Mouse (Mus musculus) intestine, embryonic 15.5 days (tissue): ENCODE measurements around the gene Gm128. TPM values are rescaled to one million over a fixed set of nuclear protein-coding genes. Genes with fewer than 3 reads are reported as not detected.

Source experiments
- ATAC-seq: fragments of 200-750 bp; cut with Nextera tagmentation; 2 replicates; pipeline ENCODE4 v1.8.0; 2017; ENCODE audit warnings: moderate TSS enrichment, moderate library complexity
- H3K27ac ChIP-seq: fragments of 300-500 bp; sonication (generic); 2 replicates; pipeline ENCODE4 v1.5.1; 2015; ENCODE audit warnings: mild to moderate bottlenecking, inconsistent platforms
- H3K27me3 ChIP-seq: fragments of 300-500 bp; sonication (generic); replicated peaks from 2 replicates; pipeline ENCODE4 v1.6.1; 2015; ENCODE audit warnings: inconsistent platforms
- H3K36me3 ChIP-seq: fragments of 300-500 bp; sonication (generic); 2 replicates; pipeline ENCODE4 v1.6.1; 2015; ENCODE audit warnings: inconsistent platforms
- H3K4me1 ChIP-seq: fragments of 300-500 bp; sonication (generic); replicated peaks from 2 replicates; pipeline ENCODE4 v1.6.1; 2015; ENCODE audit warnings: inconsistent platforms
- H3K4me2 ChIP-seq: fragments of 300-500 bp; sonication (generic); replicated peaks from 2 replicates; pipeline ENCODE4 v1.6.1; 2015; ENCODE audit warnings: mild to moderate bottlenecking, inconsistent platforms
- H3K4me3 ChIP-seq: fragments of 300-500 bp; sonication (generic); replicated peaks from 2 replicates; pipeline ENCODE4 v1.5.1; 2015; ENCODE audit warnings: inconsistent platforms
- H3K9ac ChIP-seq: fragments of 300-500 bp; sonication (generic); 2 replicates; pipeline ENCODE4 v1.6.1; 2015; ENCODE audit warnings: inconsistent platforms
- H3K9me3 ChIP-seq: fragments of 300-500 bp; sonication (generic); 2 replicates; pipeline ENCODE4 v1.6.1; 2016; ENCODE audit warnings: inconsistent platforms
- WGBS: fragments of 180-500 bp; shearing (Covaris S2); methylation state at CpG from one replicate; pipeline ENCODE4 v1.1.7; 2015; 5-methylcytosine and 5-hydroxymethylcytosine counted together
- polyA plus RNA-seq: library from polyadenylated mRNA; unstranded; fragments of >200 nt; fragmentation: Nextera tagmentation; extraction: Ambion mirVana; gene quantifications from 2 replicates; pipeline ENCODE4 v1.2.1, GENCODE M21; 2015

Gene Gm128
- polyA plus RNA-seq, 1 experiment from 2014 or later, result 0.20 TPM

- under 1% methylated on average over 11 of the region's 11 CpGs for WGBS
- Histone ChIP-seq H3K27me3 (no peaks in the 10 kb centered on the region), H3K4me3 (peak overlapping the region; percentile 60), H3K4me1 (peaks cover 16% of the 10 kb centered on the region), H3K27ac (peak overlapping the region; percentile 97), H3K36me3 (no peaks in the 10 kb centered on the region), H3K9me3 (no peaks in the 10 kb centered on the region), H3K4me2 (peak overlapping the region; percentile 79), H3K9ac (peak overlapping the region; percentile 78)
- peak; percentile 14; the same call in 1 of the 2 replicates for ATAC-seq
These were observed 41.0 kb upstream of the Gm128 start for GRCm38 (mm10) chr3:95282381-95282864.

GRCm38 (mm10) chr3:95281216-95282126 is 40.1 kb upstream of the Gm128 start, which contains the start of the genes Mindy1 and Prune1:
Gene Mindy1, plus strand, starts transcription at chr3:95281345.
Gene Prune1, minus strand, starts transcription at chr3:95282076.
- Histone ChIP-seq H3K4me3 (peak within 1 kb of the TSS; percentile 72), H3K9ac (peak within 1 kb of the TSS; percentile 79), H3K36me3 (no peaks in the 10 kb centered on the region), H3K27me3 (no peaks in the 10 kb centered on the region), H3K9me3 (no peaks in the 10 kb centered on the region), H3K4me1 (peaks cover 22% of the 10 kb centered on the region), H3K27ac (peak within 1 kb of the TSS; percentile 97), H3K4me2 (peak within 1 kb of the TSS; percentile 79)
- ATAC-seq, result peak; percentile 91
- under 1% methylated on average over 53 of the region's 53 CpGs for WGBS

- Histone ChIP-seq H3K27me3 (no peaks in the 10 kb centered on the region), H3K36me3 (no peaks in the 10 kb centered on the region), H3K4me1 (peaks cover 22% of the 10 kb centered on the region), H3K9ac (peak overlapping the region; percentile 79), H3K4me2 (peak overlapping the region; percentile 79), H3K9me3 (no peaks in the 10 kb centered on the region), H3K27ac (peak overlapping the region; percentile 88), H3K4me3 (peak overlapping the region; percentile 72)
- WGBS, result 8% methylated on average over 8 of the region's 8 CpGs
- no peak for ATAC-seq
These were observed 39.3 kb upstream of the Gm128 start for GRCm38 (mm10) chr3:95280747-95281146.

- H3K27me3 ChIP-seq, result no peaks in the 10 kb centered on the region
- H3K36me3 ChIP-seq, result no peaks in the 10 kb centered on the region
- WGBS, result 88% methylated on average over 1 of the region's 1 CpGs
- peaks cover 7% of the 10 kb centered on the region; the same call in 1 of the 2 replicates for H3K4me1 ChIP-seq
- no peak overlapping the region for H3K4me3 ChIP-seq
- ATAC-seq, result no peak
- no peak overlapping the region for H3K9ac ChIP-seq
- no peaks in the 10 kb centered on the region for H3K9me3 ChIP-seq
- no peak overlapping the region for H3K27ac ChIP-seq
- H3K4me2 ChIP-seq, result no peak overlapping the region
These were observed 35.8 kb upstream of the Gm128 start for GRCm38 (mm10) chr3:95277149-95277551.

- Histone ChIP-seq H3K27ac (no peak overlapping the region), H3K27me3 (no peaks in the 10 kb centered on the region), H3K4me2 (no peak overlapping the region), H3K36me3 (no peaks in the 10 kb centered on the region), H3K9me3 (no peaks in the 10 kb centered on the region), H3K4me1 (peaks cover 7% of the 10 kb centered on the region; the same call in 1 of the 2 replicates), H3K4me3 (no peak overlapping the region), H3K9ac (no peak overlapping the region)
- ATAC-seq, result no peak
- WGBS, result 65% methylated on average over 5 of the region's 5 CpGs
These were observed 35.1 kb upstream of the Gm128 start for GRCm38 (mm10) chr3:95276428-95276934.

- Histone ChIP-seq H3K9ac (no peak overlapping the region), H3K9me3 (no peaks in the 10 kb centered on the region), H3K4me1 (0 out of 2 replicates have a peak, but pooled peaks cover 7% of the 10 kb centered on the region), H3K36me3 (no peaks in the 10 kb centered on the region), H3K4me3 (no peak overlapping the region), H3K27me3 (no peaks in the 10 kb centered on the region), H3K4me2 (no peak overlapping the region), H3K27ac (no peak overlapping the region)
- no peak for ATAC-seq
- 73% methylated on average over 6 of the region's 6 CpGs for WGBS
These were observed 33.8 kb upstream of the Gm128 start for GRCm38 (mm10) chr3:95275161-95275560.

GRCm38 (mm10) chr3:95274453-95274852 is 33.1 kb upstream of the Gm128 start:
- H3K9ac ChIP-seq, result no peak overlapping the region
- H3K4me2 ChIP-seq, result no peak overlapping the region
- no peak overlapping the region for H3K27ac ChIP-seq
- 93% methylated on average over 4 of the region's 4 CpGs for WGBS
- no peaks in the 10 kb centered on the region for H3K36me3 ChIP-seq
- no peak overlapping the region for H3K4me3 ChIP-seq
- H3K27me3 ChIP-seq, result no peaks in the 10 kb centered on the region
- no peak for ATAC-seq
- no peaks in the 10 kb centered on the region for H3K9me3 ChIP-seq
- 0 out of 2 replicates have a peak, but pooled peaks cover 7% of the 10 kb centered on the region for H3K4me1 ChIP-seq

- WGBS, result 89% methylated on average over 5 of the region's 5 CpGs
- Histone ChIP-seq H3K36me3 (no peaks in the 10 kb centered on the region), H3K9me3 (no peaks in the 10 kb centered on the region), H3K27me3 (no peaks in the 10 kb centered on the region), H3K4me3 (no peak overlapping the region), H3K9ac (no peak overlapping the region), H3K27ac (no peak overlapping the region), H3K4me1 (0 out of 2 replicates have a peak, but pooled peaks cover 7% of the 10 kb centered on the region), H3K4me2 (no peak overlapping the region)
- no peak for ATAC-seq
These were observed 32.1 kb upstream of the Gm128 start for GRCm38 (mm10) chr3:95273471-95273870.

- H3K27ac ChIP-seq, result no peak overlapping the region
- no peak for ATAC-seq
These were observed 29.5 kb upstream of the Gm128 start for GRCm38 (mm10) chr3:95270766-95271364.

GRCm38 (mm10) chr3:95269789-95270188 is 28.4 kb upstream of the Gm128 start:
- H3K9me3 ChIP-seq, result no peaks in the 10 kb centered on the region
- no peak overlapping the region for H3K4me3 ChIP-seq
- no peak for ATAC-seq
- H3K4me1 ChIP-seq, result no peaks in the 10 kb centered on the region
- H3K36me3 ChIP-seq, result 0 out of 2 replicates have a peak, but pooled peaks cover 10% of the 10 kb centered on the region
- 86% methylated on average over 5 of the region's 5 CpGs for WGBS
- H3K27me3 ChIP-seq, result no peaks in the 10 kb centered on the region
- no peak overlapping the region for H3K4me2 ChIP-seq
- no peak overlapping the region for H3K9ac ChIP-seq
- no peak overlapping the region for H3K27ac ChIP-seq

More at GRCm38 (mm10) chr3:95270766-95271364, 29.5 kb upstream of the Gm128 start:
- Histone ChIP-seq H3K4me1 (no peaks in the 10 kb centered on the region), H3K4me3 (no peak overlapping the region), H3K4me2 (no peak overlapping the region), H3K27me3 (no peaks in the 10 kb centered on the region), H3K36me3 (0 out of 2 replicates have a peak, but pooled peaks cover 10% of the 10 kb centered on the region), H3K9me3 (no peaks in the 10 kb centered on the region), H3K9ac (no peak overlapping the region)
- WGBS, result 83% methylated on average over 12 of the region's 12 CpGs

GRCm38 (mm10) chr3:95267855-95268254 is 26.5 kb upstream of the Gm128 start:
- ATAC-seq, result no peak; the same call in 1 of the 2 replicates
- no peaks in the 10 kb centered on the region for H3K4me1 ChIP-seq
- H3K27me3 ChIP-seq, result no peaks in the 10 kb centered on the region
- H3K36me3 ChIP-seq, result peaks cover 15% of the 10 kb centered on the region; the same call in 1 of the 2 replicates
- H3K9ac ChIP-seq, result no peak overlapping the region
- H3K9me3 ChIP-seq, result no peaks in the 10 kb centered on the region
- no peak overlapping the region for H3K4me3 ChIP-seq
- no peak overlapping the region for H3K4me2 ChIP-seq
- no peak overlapping the region for H3K27ac ChIP-seq

GRCm38 (mm10) chr3:95266052-95266451 is 24.7 kb upstream of the Gm128 start:
- no peak overlapping the region for H3K9ac ChIP-seq
- H3K4me3 ChIP-seq, result no peak overlapping the region
- no peak for ATAC-seq
- 89% methylated on average over 3 of the region's 3 CpGs for WGBS
- no peaks in the 10 kb centered on the region for H3K4me1 ChIP-seq
- H3K27ac ChIP-seq, result no peak overlapping the region
- no peaks in the 10 kb centered on the region for H3K9me3 ChIP-seq
- H3K36me3 ChIP-seq, result peaks cover 19% of the 10 kb centered on the region
- no peak overlapping the region for H3K4me2 ChIP-seq
- H3K27me3 ChIP-seq, result no peaks in the 10 kb centered on the region
